Mouse (Mus musculus): ENCODE measurements around the gene Pigq. TPM values are rescaled to one million over a fixed set of nuclear protein-coding genes. Genes with fewer than 3 reads are reported as not detected.

The Pigq gene
- total RNA-seq, 2 experiments from 2014 or later, result 38.4 to 39.1 TPM

- DNase-seq, result no peak
Observed at GRCm38 (mm10) chr17:25883268-25883667, 61.5 kb downstream of the Pigq start.

GRCm38 (mm10) chr17:25882306-25882705 lies 62.4 kb downstream of the Pigq start:
- DNase-seq, result no peak

GRCm38 (mm10) chr17:25881691-25882090 lies 63.0 kb downstream of the Pigq start:
- no peak for DNase-seq

- DNase-seq, result no peak
Observed at GRCm38 (mm10) chr17:25880913-25881641, 63.7 kb downstream of the Pigq start.

- DNase-seq, result no peak
Observed at GRCm38 (mm10) chr17:25880196-25880910, 64.4 kb downstream of the Pigq start, which contains the start of gene Wfikkn1. TSS of gene Wfikkn1 (minus strand) at chr17:25880858.

- DNase-seq, result no peak
Observed at GRCm38 (mm10) chr17:25879750-25880149, 65.0 kb downstream of the Pigq start.

- no peak for DNase-seq
Observed at GRCm38 (mm10) chr17:25879261-25879660, 65.5 kb downstream of the Pigq start.

GRCm38 (mm10) chr17:25878611-25879180 lies 66.0 kb downstream of the Pigq start:
- DNase-seq, result no peak

GRCm38 (mm10) chr17:25877741-25878610 lies 66.8 kb downstream of the Pigq start:
- DNase-seq, result no peak

- no peak for DNase-seq
Observed at GRCm38 (mm10) chr17:25877025-25877424, 67.7 kb downstream of the Pigq start.

Other genes starting within 250 kb of the Pigq start
- gene Gng13, start 227.8 kb downstream of the Pigq start, total RNA-seq (2021), result not detected
- 1 to 10 TPM; 3.2 to 4.3 TPM for gene Chtf18, start 217.5 kb downstream of the Pigq start, total RNA-seq (2021)
- 1 to 10 TPM; 3.8 to 5.6 TPM for gene Rpusd1, start 217.3 kb downstream of the Pigq start, total RNA-seq (2021)
- gene Mslnl, start 208.9 kb downstream of the Pigq start, total RNA-seq (2021), result not detected
- gene Msln, start 190.6 kb downstream of the Pigq start, total RNA-seq (2021), result under 1 TPM; 0.65 to 0.80 TPM
- gene Narfl, start 171.2 kb downstream of the Pigq start, total RNA-seq (2021), result 10 to 100 TPM; 24.3 to 28.4 TPM
- gene Haghl, start 159.3 kb downstream of the Pigq start, total RNA-seq (2021), result 10 to 100 TPM; 16.8 to 22.2 TPM
- gene Ccdc78, start 158.4 kb downstream of the Pigq start, total RNA-seq (2021), result not detected
- gene Fam173a, start 152.0 kb downstream of the Pigq start, total RNA-seq (2021), result 10 to 100 TPM; 38.3 to 39.4 TPM
- gene AC134908.4, start 149.3 kb downstream of the Pigq start, total RNA-seq (2021), result not detected
- gene Metrn, start 147.8 kb downstream of the Pigq start, total RNA-seq (2021), result 10 to 100 TPM; 51.5 to 57.4 TPM
- 1 to 10 TPM; 2.1 to 2.3 TPM for gene Fbxl16, start 135.9 kb downstream of the Pigq start, total RNA-seq (2021)
- gene Wdr24, start 121.3 kb downstream of the Pigq start, total RNA-seq (2021), result 10 to 100 TPM in 1 of 2 experiments, 1 to 10 TPM in 1; 10.0 to 10.8 TPM
- 10 to 100 TPM; 22.1 to 25.8 TPM for gene Jmjd8, start 116.1 kb downstream of the Pigq start, total RNA-seq (2021)
- 10 to 100 TPM; 95.7 to 99.9 TPM for gene Stub1, start 111.5 kb downstream of the Pigq start, total RNA-seq (2021)
- gene Rhbdl1, start 107.6 kb downstream of the Pigq start, total RNA-seq (2021), result 10 to 100 TPM in 1 of 2 experiments, 1 to 10 TPM in 1; 9.8 to 10.9 TPM
- gene Gm20683, start 103.2 kb downstream of the Pigq start, total RNA-seq (2021), result 1 to 10 TPM; 5.8 to 7.3 TPM
- gene Rhot2, start 100.1 kb downstream of the Pigq start, total RNA-seq (2021), result 10 to 100 TPM; 36.8 TPM
- gene Wdr90, start 83.4 kb downstream of the Pigq start, total RNA-seq (2021), result 1 to 10 TPM; 3.3 to 5.2 TPM
- gene Mcrip2, start 76.2 kb downstream of the Pigq start, total RNA-seq (2021), result 10 to 100 TPM; 57.9 to 61.8 TPM
- gene Mettl26, start 69.9 kb downstream of the Pigq start, total RNA-seq (2021), result 10 to 100 TPM; 20.7 to 23.1 TPM
- gene Wfikkn1, start 64.1 kb downstream of the Pigq start, total RNA-seq (2021), result 1 to 10 TPM in 1 of 2 experiments, under 1 TPM in 1; 0.78 to 1.1 TPM
- gene Rab40c, start 25.2 kb downstream of the Pigq start, total RNA-seq (2021), result 10 to 100 TPM in 1 of 2 experiments, 1 to 10 TPM in 1; 9.3 to 12.6 TPM
- not detected for gene Nhlrc4, start within 50 bp of the Pigq start, total RNA-seq (2021)
- gene A930017K11Rik, start 7.6 kb upstream of the Pigq start, total RNA-seq (2021), result not detected
- gene Capn15, start 40.9 kb upstream of the Pigq start, total RNA-seq (2021), result 1 to 10 TPM; 6.7 to 8.6 TPM
- 10 to 100 TPM; 37.9 to 41.5 TPM for gene Rab11fip3, start 124.6 kb upstream of the Pigq start, total RNA-seq (2021)
- 1 to 10 TPM; 5.6 to 6.1 TPM for gene Decr2, start 145.4 kb upstream of the Pigq start, total RNA-seq (2021)
- 1 to 10 TPM; 4.9 to 6.4 TPM for gene Nme4, start 150.7 kb upstream of the Pigq start, total RNA-seq (2021)
- gene Tmem8, start 168.4 kb upstream of the Pigq start, total RNA-seq (2021), result 1 to 10 TPM; 1.3 to 1.7 TPM
- 10 to 100 TPM; 48.4 to 52.3 TPM for gene Mrpl28, start 178.6 kb upstream of the Pigq start, total RNA-seq (2021)
- 10 to 100 TPM; 19.3 to 23.1 TPM for gene Axin1, start 193.8 kb upstream of the Pigq start, total RNA-seq (2021)